Mouse (Mus musculus): ENCODE data around the gene Thtpa.
A peak's percentile ranks its signal among the peaks of the same experiment; 100 is the strongest.

The Thtpa gene

GRCm38 (mm10) chr14:55077481-55078365, 16.9 kb upstream of the Thtpa start:
- no peak for DNase-seq (ENCODE audit: low read depth, low spot score)

GRCm38 (mm10) chr14:55078366-55078989, 16.1 kb upstream of the Thtpa start:
- DNase-seq (ENCODE audit: low read depth, low spot score) = no peak

GRCm38 (mm10) chr14:55079214-55079970, 15.2 kb upstream of the Thtpa start:
- peak; percentile 80 for DNase-seq (ENCODE audit: low read depth, low spot score)

- no peak for DNase-seq (ENCODE audit: low read depth, low spot score)
These were observed 13.5 kb upstream of the Thtpa start for GRCm38 (mm10) chr14:55081105-55081504.

- no peak for DNase-seq (ENCODE audit: low read depth, low spot score)
These were observed 11.1 kb upstream of the Thtpa start for GRCm38 (mm10) chr14:55083481-55083880.

- no peak for DNase-seq (ENCODE audit: low read depth, low spot score)
These were observed 9.1 kb upstream of the Thtpa start for GRCm38 (mm10) chr14:55085324-55086008.

GRCm38 (mm10) chr14:55086009-55086514, 8.5 kb upstream of the Thtpa start:
- no peak for DNase-seq (ENCODE audit: low read depth, low spot score)

GRCm38 (mm10) chr14:55089199-55089947, 5.2 kb upstream of the Thtpa start:
- no peak for DNase-seq (ENCODE audit: low read depth, low spot score)

- no peak for DNase-seq (ENCODE audit: low read depth, low spot score)
These were observed 3.2 kb upstream of the Thtpa start for GRCm38 (mm10) chr14:55091209-55091865.

GRCm38 (mm10) chr14:55092011-55092577, 2.5 kb upstream of the Thtpa start, which contains the start of gene Zfhx2:
TSS of gene Zfhx2 (minus strand) at chr14:55092324.
- peak; percentile 93 for DNase-seq (ENCODE audit: low read depth, low spot score)

GRCm38 (mm10) chr14:55093927-55094326, 657 bp upstream of the Thtpa start:
- peak; percentile 82 for DNase-seq (ENCODE audit: low read depth, low spot score)

GRCm38 (mm10) chr14:55095263-55095662, 679 bp downstream of the Thtpa start:
- DNase-seq (ENCODE audit: low read depth, low spot score) = no peak

- DNase-seq (ENCODE audit: low read depth, low spot score) = peak; percentile 75
These were observed 1.1 kb downstream of the Thtpa start for GRCm38 (mm10) chr14:55095671-55096070.

GRCm38 (mm10) chr14:55096573-55097087, 2.0 kb downstream of the Thtpa start:
- DNase-seq (ENCODE audit: low read depth, low spot score) = peak; percentile 27

- no peak for DNase-seq (ENCODE audit: low read depth, low spot score)
These were observed 3.1 kb downstream of the Thtpa start for GRCm38 (mm10) chr14:55097646-55098045.

- peak; percentile 69 for DNase-seq (ENCODE audit: low read depth, low spot score)
These were observed 3.5 kb downstream of the Thtpa start for GRCm38 (mm10) chr14:55098067-55098466.

- peak; percentile 60 for DNase-seq (ENCODE audit: low read depth, low spot score)
These were observed 7.0 kb downstream of the Thtpa start for GRCm38 (mm10) chr14:55101592-55101991.

GRCm38 (mm10) chr14:55102253-55102785, 7.7 kb downstream of the Thtpa start:
- no peak for DNase-seq (ENCODE audit: low read depth, low spot score)

GRCm38 (mm10) chr14:55104365-55104764, 9.8 kb downstream of the Thtpa start:
- DNase-seq (ENCODE audit: low read depth, low spot score) = no peak
